Mouse (Mus musculus): ENCODE results near the gene Slc35b4.

Slc35b4 gene

DNA sequence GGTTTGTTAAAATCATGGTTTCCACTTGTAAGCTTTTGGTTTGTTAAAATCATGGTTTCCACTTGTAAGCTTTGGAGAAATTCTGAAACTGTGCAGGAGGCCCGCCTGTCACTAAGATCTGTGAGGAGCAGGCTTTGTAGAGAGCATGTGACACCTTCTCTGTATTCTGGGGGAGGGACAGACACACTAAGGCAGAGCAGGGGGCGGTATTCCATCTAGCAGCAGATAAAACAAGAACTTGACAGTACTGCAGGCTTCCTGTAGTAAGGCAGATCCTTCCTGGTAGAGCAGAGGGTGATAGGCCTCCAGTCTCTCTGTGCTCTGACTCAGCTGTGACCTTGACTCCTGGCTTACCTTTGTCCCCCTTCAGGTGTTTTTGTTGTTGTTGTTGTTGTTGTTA lies 47.6 kb downstream of the Slc35b4 start:
- no peak for DNase-seq (ENCODE audit: low spot score in 2 of 2)

DNA sequence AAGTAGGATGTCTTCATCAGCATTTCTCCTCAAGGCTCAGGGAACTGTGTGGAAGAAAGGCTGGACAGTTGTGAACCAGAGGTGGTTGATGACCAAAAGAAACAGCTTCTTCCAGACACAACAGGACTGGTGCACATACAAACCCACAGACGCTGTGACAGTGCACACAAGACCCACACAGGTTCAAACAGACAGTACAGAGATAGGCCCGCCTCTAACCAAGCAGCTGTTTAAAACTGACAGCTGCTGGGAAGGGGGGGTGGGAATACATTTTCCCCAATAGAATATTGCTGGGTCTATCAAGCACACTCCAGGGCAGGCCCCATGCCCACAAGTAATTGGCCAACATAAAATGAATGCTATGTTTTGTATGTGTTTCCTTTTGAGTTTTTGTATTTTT lies 52.5 kb downstream of the Slc35b4 start:
- DNase-seq (ENCODE audit: low spot score in 2 of 2) = no peak

DNA sequence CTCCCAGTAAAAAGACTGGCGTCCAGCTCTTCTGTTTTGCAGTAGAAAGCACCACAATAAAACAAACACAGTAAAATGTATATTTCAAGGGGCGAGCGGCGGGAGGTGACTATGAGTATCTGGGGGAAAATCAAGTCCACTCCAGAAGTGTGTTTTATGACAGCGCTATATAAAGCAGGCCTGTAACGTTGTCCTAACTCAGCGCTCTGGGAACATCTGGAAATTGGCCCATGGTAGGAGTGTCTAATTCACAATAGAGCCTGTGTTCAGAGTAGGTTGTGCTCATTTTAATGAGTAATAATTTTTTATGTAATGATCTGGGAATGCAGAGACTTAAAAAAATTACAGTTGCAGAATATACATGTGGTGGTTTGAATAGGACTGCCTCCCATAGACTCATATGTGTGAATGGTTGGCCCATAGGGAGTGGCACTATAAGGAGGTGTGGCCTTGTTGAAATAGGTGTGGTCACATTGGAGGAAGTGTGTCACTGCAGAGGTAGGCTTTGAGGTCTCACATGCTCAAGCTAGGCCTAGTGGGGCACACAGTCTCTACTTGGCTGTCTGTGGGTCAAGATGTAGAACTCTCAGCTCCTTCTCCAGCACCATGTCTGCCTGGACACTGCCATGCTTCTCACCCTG lies 60.0 kb downstream of the Slc35b4 start:
- no peak for DNase-seq (ENCODE audit: low spot score in 2 of 2)

DNA sequence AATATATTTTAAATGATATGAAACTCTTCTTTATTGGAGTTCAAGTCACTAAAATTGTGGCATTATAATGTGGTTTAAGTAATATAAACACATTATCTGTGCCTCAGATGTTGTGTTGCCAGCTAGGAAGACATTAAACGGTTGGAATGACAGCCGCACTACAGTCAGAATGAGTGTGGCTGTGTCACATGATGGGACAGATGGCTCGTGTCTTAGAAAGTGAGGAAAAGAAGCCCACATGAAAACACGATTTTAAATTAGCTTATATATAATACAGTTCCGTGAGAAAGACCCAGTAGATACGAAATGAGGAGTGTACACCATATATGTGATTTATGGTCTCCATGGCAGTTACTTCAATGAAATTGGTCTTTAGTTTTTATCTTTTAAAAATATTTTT lies 65.5 kb downstream of the Slc35b4 start:
- no peak for DNase-seq (ENCODE audit: low spot score in 2 of 2)

DNA sequence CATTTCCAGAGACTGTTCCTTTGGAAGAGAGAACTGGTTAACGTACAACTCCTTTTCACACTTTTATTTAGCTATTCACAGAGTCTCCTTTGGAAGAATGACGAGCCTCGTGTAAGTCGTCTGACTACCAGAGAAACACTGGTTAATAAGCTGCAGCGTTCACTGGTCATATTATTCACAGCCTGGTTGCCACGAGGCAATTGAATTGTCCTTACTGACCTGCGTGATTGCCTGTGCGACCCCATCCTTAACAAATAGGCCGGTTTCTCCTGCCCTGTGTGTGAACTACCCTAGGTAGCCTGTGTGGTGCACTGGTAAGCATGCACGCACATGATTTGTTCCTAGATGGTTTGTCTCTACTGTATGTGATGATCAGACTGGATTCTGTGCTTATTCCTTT lies 66.3 kb downstream of the Slc35b4 start:
- DNase-seq (ENCODE audit: low spot score in 2 of 2) = no peak
